Mouse (Mus musculus): ENCODE data around the gene Rhox4a. TPM values are rescaled to one million over a fixed set of nuclear protein-coding genes. Genes with fewer than 3 reads are reported as not detected.

Rhox4a gene
- not detected in 2 replicates for polyA plus RNA-seq (2012; ENCODE audit: low replicate concordance)

GRCm38 (mm10) chrX:37265038-37265437 lies at the start of gene Rhox4a:
TSS of gene Rhox4a (plus strand) at chrX:37265338.

DNA sequence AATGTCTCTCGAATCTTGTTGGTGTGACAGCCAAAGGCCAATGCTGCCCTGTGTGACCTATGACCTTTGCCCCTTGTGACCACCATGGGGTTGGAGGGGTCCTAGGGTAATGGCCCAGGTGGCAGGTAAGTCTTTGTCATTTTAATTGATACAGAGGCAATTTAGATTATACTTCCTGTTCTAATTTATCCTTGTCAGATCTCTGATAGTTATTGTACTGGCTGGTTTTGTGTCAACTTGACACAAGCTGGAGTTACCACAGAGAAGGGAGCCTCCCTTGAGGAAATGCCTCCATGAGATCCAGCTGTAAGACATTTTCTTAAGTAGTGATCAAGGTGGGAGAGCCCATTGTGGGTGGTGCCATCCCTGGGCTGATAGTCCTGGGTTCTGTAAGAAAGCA lies 43.0 kb upstream of the Rhox4a start, which contains the start of gene Rhox1:
Gene Rhox1, minus strand, starts transcription at position 101 of the 400 bp plus-strand sequence.

DNA sequence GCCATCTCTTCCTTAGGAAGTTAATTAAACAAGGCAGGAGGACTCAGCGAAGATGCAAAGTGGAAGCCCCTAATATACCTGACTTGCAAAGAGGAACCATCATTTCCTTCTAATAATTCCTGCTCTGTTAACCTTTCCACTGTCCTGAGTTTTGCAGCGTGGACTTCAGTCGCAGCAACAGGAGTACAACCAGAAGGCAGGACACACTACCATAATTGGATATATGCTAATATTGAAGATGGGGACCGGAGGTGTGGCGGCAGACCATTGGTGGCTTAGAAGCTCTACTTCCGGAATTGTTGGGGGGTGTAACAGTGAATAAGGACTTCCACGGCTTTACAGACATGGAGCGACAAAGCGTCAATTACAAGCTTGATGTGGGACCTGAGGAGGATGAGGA lies 20.5 kb upstream of the Rhox4a start, which contains the start of gene Rhox2a:
Gene Rhox2a, plus strand, starts transcription at position 301 of the 400 bp plus-strand sequence.

GRCm38 (mm10) chrX:37249619-37250018 lies 15.5 kb upstream of the Rhox4a start, which contains the start of gene Rhox3a:
TSS of gene Rhox3a (plus strand) at chrX:37249919.

Other genes with a start within 250 kb of the Rhox4a start
- gene Sowahd, start 216.5 kb upstream of the Rhox4a start, polyA plus RNA-seq (2012; ENCODE audit: low replicate concordance), result not detected in 2 replicates
- 152 and 474 TPM in 2 replicates for gene Rpl39, start 179.9 kb upstream of the Rhox4a start, polyA plus RNA-seq (2012; ENCODE audit: low replicate concordance)
- 1.1 and 13.2 TPM in 2 replicates for gene Upf3b, start 155.0 kb upstream of the Rhox4a start, polyA plus RNA-seq (2012; ENCODE audit: low replicate concordance)
- gene Nkap, start 138.5 kb upstream of the Rhox4a start, polyA plus RNA-seq (2012; ENCODE audit: low replicate concordance), result 7.2 and 10.4 TPM in 2 replicates
- not detected in 2 replicates for gene Akap14, start 96.5 kb upstream of the Rhox4a start, polyA plus RNA-seq (2012; ENCODE audit: low replicate concordance)
- 13.7 and 245 TPM in 2 replicates for gene Ndufa1, start 74.2 kb upstream of the Rhox4a start, polyA plus RNA-seq (2012; ENCODE audit: low replicate concordance)
- gene Rnf113a1, start 74.1 kb upstream of the Rhox4a start, polyA plus RNA-seq (2012; ENCODE audit: low replicate concordance), result 3.3 and 3.9 TPM in 2 replicates
- gene Gm9, start 54.3 kb upstream of the Rhox4a start, polyA plus RNA-seq (2012; ENCODE audit: low replicate concordance), result not detected in 2 replicates
- gene Rhox1, start 43.1 kb upstream of the Rhox4a start, polyA plus RNA-seq (2012; ENCODE audit: low replicate concordance), result not detected in 2 replicates
- not detected in 2 replicates for gene Rhox2a, start 20.4 kb upstream of the Rhox4a start, polyA plus RNA-seq (2012; ENCODE audit: low replicate concordance)
- not detected in 2 replicates for gene Rhox3a, start 15.4 kb upstream of the Rhox4a start, polyA plus RNA-seq (2012; ENCODE audit: low replicate concordance)
- not detected in 2 replicates for gene Rhox3a2, start 114.7 kb downstream of the Rhox4a start, polyA plus RNA-seq (2012; ENCODE audit: low replicate concordance)
- not detected in 2 replicates for gene Rhox4a2, start 125.5 kb downstream of the Rhox4a start, polyA plus RNA-seq (2012; ENCODE audit: low replicate concordance)
- not detected in 2 replicates for gene Rhox2b, start 146.7 kb downstream of the Rhox4a start, polyA plus RNA-seq (2012; ENCODE audit: low replicate concordance)
- not detected in 2 replicates for gene Rhox4b, start 167.2 kb downstream of the Rhox4a start, polyA plus RNA-seq (2012; ENCODE audit: low replicate concordance)
- gene Rhox2c, start 188.3 kb downstream of the Rhox4a start, polyA plus RNA-seq (2012; ENCODE audit: low replicate concordance), result not detected in 2 replicates
- not detected in 2 replicates for gene Rhox3c, start 193.2 kb downstream of the Rhox4a start, polyA plus RNA-seq (2012; ENCODE audit: low replicate concordance)
- gene Rhox4c, start 215.0 kb downstream of the Rhox4a start, polyA plus RNA-seq (2012; ENCODE audit: low replicate concordance), result not detected in 2 replicates
- gene Rhox2d, start 228.1 kb downstream of the Rhox4a start, polyA plus RNA-seq (2012; ENCODE audit: low replicate concordance), result not detected in 2 replicates
- gene Rhox4d, start 249.0 kb downstream of the Rhox4a start, polyA plus RNA-seq (2012; ENCODE audit: low replicate concordance), result not detected in 2 replicates

Measured in hematopoietic multipotent progenitor cell, adult 10-12 weeks (in vitro differentiated cells).